Mouse (Mus musculus) forebrain, embryonic 10.5 days (tissue): ENCODE measurements around the gene Myo1e. TPM values are rescaled to one million over a fixed set of nuclear protein-coding genes. Genes with fewer than 3 reads are reported as not detected.

Source experiments
- DNase-seq: peaks from one replicate; pipeline ENCODE4 v3.0.0-alpha.2; 2017; ENCODE audit warnings: low spot score; ENCODE audit errors: extremely low spot score
- H3K27ac ChIP-seq: fragments of 300-500 bp; sonication (generic); 2 replicates; pipeline ENCODE4 v1.5.1; 2016; ENCODE audit warnings: mild to moderate bottlenecking
- H3K27me3 ChIP-seq: fragments of 300-500 bp; sonication (generic); 2 replicates; pipeline ENCODE4 v1.6.1; 2016; ENCODE audit warnings: mild to moderate bottlenecking; ENCODE audit not compliant: poor library complexity, severe bottlenecking
- H3K36me3 ChIP-seq: fragments of 300-500 bp; sonication (generic); replicated peaks from 2 replicates; pipeline ENCODE4 v1.6.1; 2016; ENCODE audit warnings: mild to moderate bottlenecking, moderate library complexity
- H3K4me1 ChIP-seq: fragments of 300-500 bp; sonication (generic); 2 replicates; pipeline ENCODE4 v1.6.1; 2016
- H3K4me3 ChIP-seq: fragments of 300-500 bp; sonication (generic); 2 replicates; pipeline ENCODE4 v1.5.1; 2016; ENCODE audit warnings: mild to moderate bottlenecking, moderate library complexity
- H3K9me3 ChIP-seq: fragments of 300-500 bp; sonication (generic); 2 replicates; pipeline ENCODE4 v1.6.1; 2016; ENCODE audit warnings: mild to moderate bottlenecking, moderate library complexity
- WGBS: fragments of 180-500 bp; shearing (Covaris S2); methylation state at CpG from one replicate; pipeline ENCODE4 v1.1.7; 2016; 5-methylcytosine and 5-hydroxymethylcytosine counted together
- polyA plus RNA-seq: library from polyadenylated mRNA; unstranded; fragments of >200 nt; fragmentation: Nextera tagmentation; extraction: Ambion mirVana; gene quantifications from 2 replicates; pipeline ENCODE4 v1.2.1, GENCODE M21; 2016

Myo1e gene
- polyA plus RNA-seq, 1 experiment from 2014 or later, result 11.4 TPM

DNA sequence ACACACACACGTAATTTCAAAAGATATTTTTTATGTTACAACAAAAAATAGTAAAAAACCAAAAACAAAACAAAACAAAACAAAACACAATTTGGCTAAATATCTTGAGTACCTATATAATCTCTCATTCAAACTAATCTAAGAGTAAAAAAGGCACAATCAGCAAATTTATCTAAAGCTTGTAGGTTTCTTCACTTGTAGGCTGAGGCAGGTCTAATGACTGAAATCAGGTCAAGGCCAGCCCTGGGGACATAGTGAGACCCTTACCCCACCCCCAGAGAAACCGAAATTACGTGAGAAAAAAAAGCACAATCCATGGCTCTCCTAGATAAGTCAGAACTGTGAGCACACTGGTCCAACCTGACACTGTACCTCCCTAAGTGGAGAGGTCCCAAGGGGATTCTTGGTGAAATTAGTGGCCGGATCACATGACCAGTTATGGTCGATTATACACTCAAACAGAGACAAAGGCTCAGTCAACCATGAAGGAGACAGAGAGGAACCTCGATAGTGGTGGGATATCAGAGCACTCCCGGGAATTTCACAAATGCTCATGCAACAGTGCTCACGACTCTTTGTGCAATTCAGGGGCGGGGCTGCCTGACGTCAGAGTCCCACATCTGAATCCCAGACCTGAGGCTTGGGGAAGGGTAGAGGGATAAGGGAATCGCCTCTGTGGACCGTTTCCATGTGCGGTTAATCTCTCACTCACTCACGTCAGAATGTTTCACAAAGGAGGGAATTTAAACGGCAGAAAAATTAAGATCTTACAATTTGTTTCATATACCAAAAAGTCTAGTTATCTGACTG is 3.7 kb upstream of the Myo1e start:
- Histone ChIP-seq H3K27ac (no peak overlapping the region), H3K9me3 (no peaks in the 10 kb centered on the region), H3K4me3 (no peak overlapping the region), H3K27me3 (peaks cover 21% of the 10 kb centered on the region), H3K36me3 (no peaks in the 10 kb centered on the region), H3K4me1 (peaks cover 18% of the 10 kb centered on the region)
- DNase-seq, result no peak
- WGBS, result 65% methylated on average over 15 of the region's 15 CpGs

DNA sequence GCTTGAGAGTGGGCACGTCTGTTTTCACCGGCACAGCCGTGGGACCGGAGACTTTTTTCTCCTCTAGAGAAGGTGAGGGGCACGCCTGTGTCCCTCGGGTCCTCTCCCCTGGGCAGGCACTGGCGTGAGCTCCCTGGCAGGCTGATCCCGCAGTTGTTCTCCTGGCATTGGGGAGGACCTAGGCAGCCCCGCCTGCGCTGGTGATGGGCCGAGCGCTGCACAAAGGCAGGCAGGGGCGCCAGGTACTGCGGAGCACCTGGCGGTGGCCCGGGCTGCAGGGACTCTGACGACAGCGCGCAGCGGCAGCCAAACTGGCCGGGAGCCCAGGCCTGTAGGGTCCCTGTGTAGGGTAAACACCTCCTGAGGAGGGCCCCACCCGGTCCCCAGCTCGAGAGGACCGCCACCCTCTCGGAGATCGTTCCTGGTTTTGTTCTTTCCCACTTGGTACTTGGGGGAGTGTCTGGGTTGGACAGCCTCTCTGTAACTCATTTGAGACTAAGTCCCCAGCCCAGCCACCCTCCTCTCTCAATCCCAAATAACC is 901 bp downstream of the Myo1e start:
- Histone ChIP-seq H3K27ac (peak overlapping the region; percentile 85), H3K4me3 (peak overlapping the region; percentile 79), H3K36me3 (no peaks in the 10 kb centered on the region), H3K9me3 (no peaks in the 10 kb centered on the region), H3K4me1 (peaks cover 33% of the 10 kb centered on the region), H3K27me3 (peaks cover 38% of the 10 kb centered on the region)
- under 1% methylated on average over 26 of the region's 26 CpGs for WGBS
- DNase-seq, result peak; percentile 34

DNA sequence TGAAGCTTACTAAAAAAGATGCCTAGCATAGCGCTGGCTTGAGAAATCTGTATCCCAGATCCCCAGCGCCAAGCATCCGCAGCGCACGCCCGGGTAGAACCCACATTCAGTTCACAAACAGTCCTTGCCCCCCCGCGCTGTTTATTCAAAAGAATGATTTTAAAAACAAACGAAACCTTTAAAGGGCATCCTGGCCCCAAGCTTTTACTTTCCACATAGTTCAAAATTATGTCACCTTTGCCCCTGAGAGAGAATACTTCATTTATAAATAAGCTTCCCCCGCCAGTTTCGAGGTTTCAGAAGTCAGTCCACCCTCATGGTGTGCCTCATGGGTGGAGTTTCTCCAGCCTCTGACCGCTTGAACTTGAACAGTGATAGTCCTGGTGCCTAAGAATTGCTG is 1.6 kb downstream of the Myo1e start:
- DNase-seq, result no peak
- 14% methylated on average over 12 of the region's 12 CpGs for WGBS
- Histone ChIP-seq H3K4me1 (peaks cover 33% of the 10 kb centered on the region), H3K36me3 (no peaks in the 10 kb centered on the region), H3K4me3 (peak overlapping the region; percentile 79), H3K27ac (0 out of 2 replicates have a peak overlapping the region, but pooled peaks have one; percentile 85), H3K9me3 (no peaks in the 10 kb centered on the region), H3K27me3 (peaks cover 38% of the 10 kb centered on the region)

DNA sequence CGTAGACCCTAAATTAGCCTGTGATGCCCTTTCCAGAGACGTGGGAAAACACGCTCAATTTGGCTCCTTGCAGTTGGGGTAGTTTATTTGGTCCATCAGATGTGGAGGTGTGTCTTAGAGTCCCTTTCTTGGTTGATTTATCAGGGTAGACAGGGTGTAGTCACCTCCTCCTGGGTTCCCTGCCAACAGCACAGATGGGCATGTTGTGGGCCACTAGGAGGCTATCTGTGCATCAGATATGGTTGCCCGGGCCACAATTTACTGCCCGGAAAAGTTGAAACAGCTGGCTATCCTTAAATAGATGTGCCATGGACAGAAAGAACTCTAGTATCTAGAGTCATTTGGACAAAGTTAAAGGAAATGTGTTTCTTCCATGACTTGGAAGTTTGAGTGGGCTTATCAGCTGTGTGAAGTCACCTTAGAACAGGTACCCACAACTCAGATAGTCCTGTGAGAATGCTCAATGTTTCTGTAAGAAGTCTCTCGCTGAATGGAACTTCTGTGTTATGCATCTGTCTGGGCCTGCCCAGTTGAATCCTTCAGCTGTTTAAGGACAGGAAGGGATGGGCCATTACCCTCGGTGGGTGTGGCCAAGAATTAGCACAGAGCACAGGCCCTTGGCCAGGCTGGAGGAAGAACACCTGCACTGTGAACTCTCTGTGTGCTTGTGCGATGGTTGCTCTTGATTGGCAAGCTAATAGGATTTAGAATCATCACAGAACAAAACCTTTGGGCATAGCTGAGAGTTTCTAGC is 2.3 kb downstream of the Myo1e start:
- H3K36me3 ChIP-seq, result no peaks in the 10 kb centered on the region
- 0 out of 2 replicates have a peak overlapping the region, but pooled peaks have one; percentile 79 for H3K4me3 ChIP-seq
- H3K27ac ChIP-seq, result no peak overlapping the region
- 83% methylated on average over 8 of the region's 8 CpGs for WGBS
- DNase-seq, result no peak
- no peaks in the 10 kb centered on the region for H3K9me3 ChIP-seq
- peaks cover 33% of the 10 kb centered on the region for H3K4me1 ChIP-seq
- peaks cover 38% of the 10 kb centered on the region for H3K27me3 ChIP-seq

DNA sequence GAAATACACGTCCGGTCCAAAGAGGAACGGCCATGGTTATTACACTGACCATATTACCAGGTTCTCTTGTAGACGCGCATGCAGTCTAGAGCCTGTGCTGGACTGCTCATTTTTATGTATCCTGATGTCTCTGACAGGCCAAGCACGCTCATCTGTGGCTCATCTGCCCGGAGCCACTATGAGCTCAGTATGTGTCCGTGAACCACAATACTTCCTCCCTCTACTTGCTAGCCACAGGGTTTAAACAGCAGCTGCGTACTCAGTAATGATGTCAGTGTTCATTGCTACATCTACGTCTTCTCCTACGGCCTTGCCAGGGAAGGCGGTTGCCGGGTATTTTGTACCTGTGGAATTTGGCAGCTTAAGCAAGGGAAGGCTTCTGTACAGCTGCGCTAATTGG is 4.5 kb downstream of the Myo1e start:
- no peaks in the 10 kb centered on the region for H3K9me3 ChIP-seq
- H3K4me1 ChIP-seq, result peaks cover 30% of the 10 kb centered on the region
- no peaks in the 10 kb centered on the region for H3K36me3 ChIP-seq
- peaks cover 23% of the 10 kb centered on the region for H3K27me3 ChIP-seq
- no peak overlapping the region for H3K4me3 ChIP-seq
- H3K27ac ChIP-seq, result no peak overlapping the region
- WGBS, result 90% methylated on average over 14 of the region's 14 CpGs
- DNase-seq, result no peak

DNA sequence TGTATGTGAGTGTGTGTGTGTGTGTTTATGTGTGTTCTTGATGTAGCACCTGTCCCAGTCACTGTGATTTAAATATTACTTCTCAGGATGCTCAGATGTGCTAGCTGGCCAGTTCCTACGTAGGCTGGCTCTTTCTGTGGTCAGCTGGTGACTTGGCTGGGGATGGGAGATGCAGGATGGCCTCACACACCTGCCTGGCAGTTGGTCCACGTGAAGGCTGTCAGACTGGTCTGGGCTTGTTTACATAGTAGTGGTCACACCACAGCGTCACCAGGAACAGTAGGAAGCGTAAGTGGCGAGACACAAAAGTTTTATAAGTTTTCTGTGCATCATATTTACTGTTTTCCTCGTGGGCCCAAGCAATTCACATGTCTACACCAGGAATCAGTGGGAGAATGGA is 9.4 kb downstream of the Myo1e start:
- Histone ChIP-seq H3K27me3 (no peaks in the 10 kb centered on the region), H3K4me1 (peaks cover 11% of the 10 kb centered on the region), H3K9me3 (no peaks in the 10 kb centered on the region), H3K4me3 (no peak overlapping the region), H3K27ac (no peak overlapping the region), H3K36me3 (no peaks in the 10 kb centered on the region)
- 82% methylated on average over 6 of the region's 6 CpGs for WGBS
- DNase-seq, result no peak

DNA sequence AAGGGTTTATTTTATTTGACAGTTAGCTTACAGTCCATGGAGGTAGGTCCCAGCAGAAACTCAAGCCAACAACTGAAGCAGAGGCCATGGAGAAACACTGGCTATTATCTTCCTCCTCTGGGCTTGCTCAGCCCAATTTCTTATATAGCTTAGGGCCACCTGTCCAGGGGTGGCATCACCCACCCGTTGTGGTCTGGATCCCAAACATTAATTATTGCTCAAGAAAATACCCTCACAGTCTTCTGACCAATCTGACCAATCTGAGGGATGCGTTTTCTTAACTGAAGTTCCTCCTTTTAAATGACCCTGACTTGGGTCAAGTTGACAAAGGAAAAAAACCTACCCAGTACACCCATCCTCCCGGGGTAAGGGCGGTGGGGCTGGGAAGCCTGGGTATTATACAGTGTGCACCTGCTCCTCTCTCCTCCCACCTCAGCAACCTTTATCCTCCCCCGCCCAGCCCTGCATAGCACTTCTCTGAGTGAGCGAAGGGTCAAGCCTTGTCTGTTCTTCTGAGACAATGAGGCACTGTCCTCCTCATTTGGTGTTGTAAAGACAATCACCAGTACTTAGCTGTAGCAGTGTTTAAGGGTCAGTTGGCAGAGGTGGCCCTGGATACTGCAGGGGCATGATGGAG is 12.3 kb downstream of the Myo1e start:
- H3K4me1 ChIP-seq, result peaks cover 12% of the 10 kb centered on the region
- H3K27ac ChIP-seq, result no peak overlapping the region
- H3K4me3 ChIP-seq, result no peak overlapping the region
- no peaks in the 10 kb centered on the region for H3K9me3 ChIP-seq
- no peaks in the 10 kb centered on the region for H3K27me3 ChIP-seq
- 66% methylated on average over 6 of the region's 6 CpGs for WGBS
- DNase-seq, result no peak
- H3K36me3 ChIP-seq, result no peaks in the 10 kb centered on the region

DNA sequence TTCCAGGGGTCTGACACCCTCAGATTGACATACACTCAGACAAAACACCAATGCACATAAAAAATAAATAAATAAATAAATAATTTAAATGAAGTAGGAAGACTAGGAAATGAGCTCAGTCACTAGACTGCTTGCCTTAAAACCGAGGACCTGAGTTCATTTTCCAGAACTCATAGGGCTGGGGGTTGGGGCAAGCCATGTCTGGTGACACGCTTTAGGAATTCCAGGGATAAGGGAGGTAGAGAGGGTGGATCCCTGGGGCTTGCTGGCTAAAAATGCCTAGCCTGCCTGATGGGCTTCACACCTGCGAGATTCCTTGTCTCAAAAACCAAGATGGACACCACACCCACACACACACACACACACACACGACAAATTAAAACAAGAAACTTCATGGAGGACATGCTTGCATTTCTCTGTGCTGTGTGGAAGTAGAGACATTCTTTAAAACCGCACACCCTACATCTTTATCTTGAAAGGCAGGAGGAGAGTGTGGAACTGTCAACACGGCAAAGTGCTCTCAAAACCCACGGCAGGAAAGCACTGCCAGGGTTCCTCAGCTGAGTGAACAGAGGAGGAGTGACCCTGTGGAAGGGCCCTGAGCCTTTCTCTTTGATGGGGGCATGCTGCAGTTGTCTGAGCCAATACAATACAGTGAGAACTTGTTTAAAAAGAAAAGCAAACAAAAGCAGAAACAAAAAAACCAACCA is 13.5 kb downstream of the Myo1e start:
- DNase-seq, result no peak

DNA sequence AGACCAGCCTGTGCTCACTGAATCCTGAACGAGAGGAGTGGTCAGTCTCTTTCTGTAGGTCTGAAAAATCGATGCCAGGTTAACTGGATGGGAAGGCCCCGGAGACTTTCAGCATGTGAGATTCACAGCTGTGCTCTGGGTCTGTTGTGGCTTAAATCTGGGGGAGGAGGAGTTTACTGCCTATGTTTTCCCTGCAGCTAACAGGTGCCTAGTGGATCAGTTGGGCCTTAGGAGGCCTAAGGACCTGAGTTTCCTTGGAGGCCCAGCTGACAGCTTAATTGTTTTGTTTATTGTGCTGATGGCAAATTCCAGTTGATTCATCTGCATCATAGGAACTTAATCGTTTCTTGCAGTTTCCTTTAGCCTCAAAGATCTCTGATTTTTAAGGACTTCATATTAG is 16.0 kb downstream of the Myo1e start:
- H3K4me3 ChIP-seq, result no peak overlapping the region
- H3K27ac ChIP-seq, result no peak overlapping the region
- 88% methylated on average over 4 of the region's 4 CpGs for WGBS

More for the DNA sequence above, 13.5 kb downstream of the Myo1e start:
- Histone ChIP-seq H3K4me1 (peaks cover 12% of the 10 kb centered on the region), H3K9me3 (no peaks in the 10 kb centered on the region), H3K27ac (no peak overlapping the region), H3K36me3 (no peaks in the 10 kb centered on the region), H3K4me3 (no peak overlapping the region), H3K27me3 (no peaks in the 10 kb centered on the region)
- 83% methylated on average over 7 of the region's 7 CpGs for WGBS

DNA sequence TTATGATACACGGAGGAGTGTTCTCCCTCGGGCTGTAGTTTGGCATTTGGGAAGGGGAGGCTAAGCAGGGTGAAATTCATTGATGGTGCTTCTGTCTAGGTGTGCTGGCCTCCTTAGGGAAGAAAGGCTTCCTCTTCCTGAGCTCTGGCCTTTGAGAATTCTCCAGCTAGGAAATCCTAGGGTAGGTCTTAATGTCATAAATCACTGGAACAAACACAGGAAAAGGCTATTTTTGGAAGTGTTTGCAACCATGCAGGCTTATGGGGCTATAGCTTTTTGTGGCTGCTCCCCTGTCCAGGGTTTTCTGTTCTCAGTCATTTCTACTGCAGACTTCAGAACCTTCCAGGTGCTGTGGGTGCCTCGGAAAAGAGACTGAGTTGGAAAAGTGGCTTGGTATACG is 16.9 kb downstream of the Myo1e start:
- Histone ChIP-seq H3K27ac (no peak overlapping the region), H3K36me3 (no peaks in the 10 kb centered on the region), H3K4me1 (peaks cover 12% of the 10 kb centered on the region), H3K9me3 (no peaks in the 10 kb centered on the region), H3K27me3 (no peaks in the 10 kb centered on the region), H3K4me3 (no peak overlapping the region)
- WGBS, result 93% methylated on average over 4 of the region's 4 CpGs
- no peak for DNase-seq

More for the DNA sequence above, 16.0 kb downstream of the Myo1e start:
- no peaks in the 10 kb centered on the region for H3K9me3 ChIP-seq
- peaks cover 12% of the 10 kb centered on the region for H3K4me1 ChIP-seq
- no peaks in the 10 kb centered on the region for H3K27me3 ChIP-seq
- no peak for DNase-seq
- H3K36me3 ChIP-seq, result no peaks in the 10 kb centered on the region

DNA sequence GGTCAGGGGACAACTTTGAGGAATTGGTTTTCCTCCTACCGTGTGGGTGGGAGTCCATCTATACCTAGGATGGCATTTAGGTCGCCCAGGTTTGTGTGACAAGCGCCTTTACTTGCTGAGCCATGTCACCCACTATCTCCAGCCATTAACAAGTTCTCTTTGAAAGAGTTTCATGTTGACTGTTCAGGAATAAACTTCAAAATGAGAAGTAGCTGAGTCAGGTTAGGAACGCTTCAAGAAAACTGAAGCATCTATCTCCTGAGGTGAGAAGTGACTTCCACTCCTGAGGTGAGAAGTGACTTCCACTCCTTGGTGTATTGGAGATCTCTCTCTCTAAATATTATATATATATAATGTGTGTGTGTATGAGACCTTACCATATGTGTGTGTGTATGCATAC is 19.2 kb downstream of the Myo1e start:
- H3K36me3 ChIP-seq, result no peaks in the 10 kb centered on the region
- H3K27ac ChIP-seq, result no peak overlapping the region
- no peaks in the 10 kb centered on the region for H3K27me3 ChIP-seq
- peaks cover 6% of the 10 kb centered on the region for H3K4me1 ChIP-seq
- no peak for DNase-seq
- H3K4me3 ChIP-seq, result no peak overlapping the region
- WGBS, result 92% methylated on average over 4 of the region's 4 CpGs
- no peaks in the 10 kb centered on the region for H3K9me3 ChIP-seq

DNA sequence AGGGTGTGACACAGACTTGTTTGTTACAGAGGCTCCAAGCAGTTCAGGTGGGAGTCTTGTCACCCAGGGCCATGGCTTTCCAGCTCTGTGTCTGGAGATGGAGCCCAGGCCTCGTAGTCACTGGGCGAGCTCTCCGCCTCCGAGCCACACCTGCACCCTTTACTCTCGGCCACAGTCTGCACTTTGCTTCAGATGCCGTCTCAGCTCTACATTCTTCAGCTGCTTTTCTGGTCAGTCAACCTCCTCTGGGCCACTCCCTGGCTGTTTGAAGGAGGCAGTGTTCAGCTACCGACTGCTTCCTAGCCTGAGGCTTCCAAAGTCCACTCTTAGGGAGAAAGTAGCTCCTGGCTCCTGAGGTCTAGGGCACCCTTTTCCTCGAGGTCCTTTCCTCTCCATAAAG is 22.7 kb downstream of the Myo1e start:
- DNase-seq, result no peak
- no peaks in the 10 kb centered on the region for H3K27me3 ChIP-seq
- no peak overlapping the region for H3K27ac ChIP-seq
- no peaks in the 10 kb centered on the region for H3K9me3 ChIP-seq
- 67% methylated on average over 8 of the region's 8 CpGs for WGBS
- no peak overlapping the region for H3K4me3 ChIP-seq
- H3K4me1 ChIP-seq, result no peaks in the 10 kb centered on the region
- no peaks in the 10 kb centered on the region for H3K36me3 ChIP-seq
